Mouse (Mus musculus) embryonic fibroblast, embryonic 13.5 days (primary cell): ENCODE measurements around the gene Mfsd14a.

Experiments used
- CTCF ChIP-seq: IDR thresholded peaks from 2 replicates; pipeline ENCODE4 v1.5.1; 2011; ENCODE audit warnings: mild to moderate bottlenecking, control low read depth, low read length, moderate library complexity, borderline replicate concordance; ENCODE audit not compliant: insufficient read depth
- POLR2A ChIP-seq: IDR thresholded peaks from 2 replicates; pipeline ENCODE4 v1.6.1; 2011; ENCODE audit warnings: low read depth, mild to moderate bottlenecking, control low read depth, low read length, moderate library complexity

DNA sequence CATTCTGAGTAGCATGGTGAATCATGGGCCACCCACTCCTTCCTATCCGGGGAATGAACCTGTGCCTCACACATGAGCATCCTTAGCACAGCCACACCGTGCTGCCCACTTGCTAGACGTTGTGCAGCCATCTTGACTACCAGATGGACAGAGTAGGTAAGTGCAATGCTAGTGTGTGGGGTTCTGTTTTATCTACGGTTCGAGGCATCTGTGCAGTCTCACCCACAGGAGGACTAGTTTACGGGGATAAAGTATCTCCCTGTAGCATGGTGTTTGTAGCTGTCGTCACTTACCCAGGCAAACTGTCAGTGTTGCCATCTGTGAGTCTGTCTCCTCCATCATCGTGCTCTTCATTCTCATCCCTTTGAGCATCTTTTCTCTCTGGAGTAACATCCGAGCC is 80.3 kb downstream of the Mfsd14a start:
- TF ChIP-seq POLR2A (no peak), CTCF (no peak)
